Mouse (Mus musculus) liver, embryonic 16.5 days (tissue): Measurements from ENCODE around the gene Dnah5. TPM values are rescaled to one million over a fixed set of nuclear protein-coding genes. Genes with fewer than 3 reads are reported as not detected.
A peak's percentile ranks its signal among the peaks of the same experiment; 100 is the strongest.

Experiments used
- ATAC-seq: fragments of 200-750 bp; cut with Nextera tagmentation; 2 replicates; pipeline ENCODE4 v1.8.0; 2017; ENCODE audit warnings: low read depth, mild to moderate bottlenecking, moderate number of reproducible peaks, moderate library complexity
- H3K27ac ChIP-seq: fragments of 300-500 bp; sonication (generic); 2 replicates; pipeline ENCODE4 v1.5.1; 2014; ENCODE audit warnings: mild to moderate bottlenecking, low read length
- H3K27me3 ChIP-seq: fragments of 300-500 bp; sonication (generic); 2 replicates; pipeline ENCODE4 v1.6.1; 2014; ENCODE audit warnings: low read depth, low read length, mixed read lengths; ENCODE audit not compliant: control insufficient read depth, insufficient read depth
- H3K36me3 ChIP-seq: fragments of 300-500 bp; sonication (generic); 2 replicates; pipeline ENCODE4 v1.6.1; 2014; ENCODE audit warnings: mild to moderate bottlenecking; ENCODE audit not compliant: control insufficient read depth, insufficient read depth
- H3K4me1 ChIP-seq: fragments of 300-500 bp; sonication (generic); 2 replicates; pipeline ENCODE4 v1.6.1; 2014; ENCODE audit warnings: low read depth, low read length, mixed read lengths; ENCODE audit not compliant: control insufficient read depth
- H3K4me2 ChIP-seq: fragments of 300-500 bp; sonication (generic); 2 replicates; pipeline ENCODE4 v1.6.1; 2014; ENCODE audit warnings: low read depth, low read length, mixed read lengths
- H3K4me3 ChIP-seq: fragments of 300-500 bp; sonication (generic); 2 replicates; pipeline ENCODE4 v1.5.1; 2014; ENCODE audit warnings: low read depth, mild to moderate bottlenecking, low read length
- H3K9ac ChIP-seq: fragments of 300-500 bp; sonication (generic); 2 replicates; pipeline ENCODE4 v1.6.1; 2014; ENCODE audit warnings: low read depth, low read length
- H3K9me3 ChIP-seq: fragments of 300-500 bp; sonication (generic); replicated peaks from 2 replicates; pipeline ENCODE4 v1.6.1; 2016; ENCODE audit warnings: low read length; ENCODE audit not compliant: control insufficient read depth
- whole genome bisulfite sequencing: fragments of 180-500 bp; shearing (Covaris S2); extraction: QIAGEN DNeasy Blood & Tissue Kit; methylation state at CpG from one replicate; pipeline ENCODE4 v1.1.7; 2014; ENCODE audit not compliant: insufficient replicate concordance; 5-methylcytosine and 5-hydroxymethylcytosine counted together
- polyA plus RNA-seq: library from polyadenylated mRNA; unstranded; fragments of >200 nt; fragmentation: Nextera tagmentation; extraction: Ambion mirVana; gene quantifications from 2 replicates; pipeline ENCODE4 v1.2.1, GENCODE M21; 2015

Dnah5 gene
- polyA plus RNA-seq, 1 experiment from 2014 or later: not detected

DNA sequence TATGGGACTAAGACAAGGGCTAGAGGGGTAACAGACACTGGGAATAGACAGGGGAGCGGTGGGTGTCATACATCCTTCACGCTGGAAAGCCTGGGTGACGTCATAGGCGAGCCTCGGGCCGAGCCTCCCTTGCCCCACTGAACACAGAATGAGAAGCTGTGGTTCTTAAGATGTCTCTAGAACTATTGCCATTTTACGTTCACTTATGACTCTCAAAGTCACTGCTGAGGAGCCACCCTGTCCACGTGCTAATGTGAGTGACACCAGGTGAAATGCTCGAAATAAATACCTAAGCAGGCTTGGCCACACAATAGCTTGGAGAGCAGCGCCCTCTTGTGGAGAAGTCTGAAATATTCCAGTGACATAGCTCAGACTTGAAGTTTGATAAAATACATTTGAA, 21.7 kb upstream of the Dnah5 start:
- no peaks in the 10 kb centered on the region for H3K27me3 ChIP-seq
- peak overlapping the region; percentile 54 for H3K4me2 ChIP-seq
- no peak overlapping the region for H3K27ac ChIP-seq
- no peaks in the 10 kb centered on the region for H3K4me1 ChIP-seq
- 0 out of 2 replicates have a peak, but pooled peaks have one; percentile 11 for ATAC-seq
- no peaks in the 10 kb centered on the region for H3K9me3 ChIP-seq
- H3K36me3 ChIP-seq: no peaks in the 10 kb centered on the region
- 12% methylated on average over 10 of the region's 10 CpGs for WGBS
- peak overlapping the region; percentile 20; the same call in 1 of the 2 replicates for H3K4me3 ChIP-seq
- H3K9ac ChIP-seq: no peak overlapping the region

- H3K4me2 ChIP-seq: no peak overlapping the region
- 42% methylated on average over 3 of the region's 3 CpGs for WGBS
- no peaks in the 10 kb centered on the region for H3K36me3 ChIP-seq
- no peak overlapping the region for H3K9ac ChIP-seq
- H3K4me1 ChIP-seq: no peaks in the 10 kb centered on the region
- H3K4me3 ChIP-seq: no peak overlapping the region
- H3K27me3 ChIP-seq: no peaks in the 10 kb centered on the region
- H3K9me3 ChIP-seq: no peaks in the 10 kb centered on the region
- H3K27ac ChIP-seq: no peak overlapping the region
- no peak for ATAC-seq
These were observed 21.0 kb upstream of the Dnah5 start for GRCm38 (mm10) chr15:28182567-28182966.

DNA sequence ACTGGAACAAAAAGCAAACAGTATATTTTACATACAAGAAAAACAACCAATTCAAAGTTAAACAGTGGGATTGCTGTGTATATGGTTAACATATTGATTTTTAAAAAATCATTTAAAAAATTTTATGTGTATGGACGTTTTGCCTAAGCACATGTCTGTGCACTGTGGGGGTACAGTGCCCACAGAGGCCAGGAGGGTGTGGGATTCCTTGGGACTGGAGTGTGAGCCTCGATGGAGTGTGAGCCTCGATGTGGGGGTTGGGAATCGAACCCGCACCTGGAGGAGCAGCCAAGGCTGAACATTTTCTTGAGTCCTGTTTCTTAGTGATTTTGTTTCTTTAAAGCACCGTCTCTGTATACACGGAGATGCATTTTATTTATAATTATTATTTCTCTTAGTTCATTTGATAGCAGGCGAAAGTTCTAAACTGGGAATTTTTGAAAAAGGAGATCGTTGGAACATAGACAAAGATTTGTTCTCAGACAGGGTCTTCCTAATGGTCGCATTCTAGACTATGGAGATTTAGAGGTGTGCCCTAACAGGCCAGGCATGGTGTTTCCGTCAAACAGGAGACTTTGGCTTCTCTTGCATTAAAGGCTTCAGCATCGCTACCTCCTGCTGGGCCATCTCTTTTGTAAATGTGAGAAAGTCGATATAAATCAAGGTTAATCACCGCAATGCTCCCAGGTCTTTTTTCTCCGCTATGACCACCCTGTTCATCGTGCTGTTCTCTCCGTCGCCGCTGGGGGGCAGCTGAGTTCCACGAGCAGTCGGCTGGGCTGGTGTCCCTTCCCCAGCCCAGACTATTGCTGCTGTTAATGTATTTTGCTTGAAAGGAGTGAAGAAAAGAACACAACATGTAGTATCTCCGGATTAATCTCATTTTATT, 15.8 kb upstream of the Dnah5 start:
- Histone ChIP-seq H3K4me3 (no peak overlapping the region), H3K9me3 (no peaks in the 10 kb centered on the region), H3K36me3 (no peaks in the 10 kb centered on the region), H3K9ac (no peak overlapping the region), H3K4me1 (no peaks in the 10 kb centered on the region), H3K4me2 (no peak overlapping the region), H3K27ac (no peak overlapping the region), H3K27me3 (no peaks in the 10 kb centered on the region)
- WGBS: 18% methylated on average over 22 of the region's 22 CpGs
- no peak for ATAC-seq

GRCm38 (mm10) chr15:28188361-28189011, 15.1 kb upstream of the Dnah5 start:
- Histone ChIP-seq H3K27me3 (no peaks in the 10 kb centered on the region), H3K36me3 (no peaks in the 10 kb centered on the region), H3K9me3 (no peaks in the 10 kb centered on the region), H3K9ac (no peak overlapping the region), H3K4me1 (no peaks in the 10 kb centered on the region), H3K27ac (no peak overlapping the region), H3K4me2 (no peak overlapping the region), H3K4me3 (no peak overlapping the region)
- WGBS: 56% methylated on average over 11 of the region's 11 CpGs
- ATAC-seq: no peak

DNA sequence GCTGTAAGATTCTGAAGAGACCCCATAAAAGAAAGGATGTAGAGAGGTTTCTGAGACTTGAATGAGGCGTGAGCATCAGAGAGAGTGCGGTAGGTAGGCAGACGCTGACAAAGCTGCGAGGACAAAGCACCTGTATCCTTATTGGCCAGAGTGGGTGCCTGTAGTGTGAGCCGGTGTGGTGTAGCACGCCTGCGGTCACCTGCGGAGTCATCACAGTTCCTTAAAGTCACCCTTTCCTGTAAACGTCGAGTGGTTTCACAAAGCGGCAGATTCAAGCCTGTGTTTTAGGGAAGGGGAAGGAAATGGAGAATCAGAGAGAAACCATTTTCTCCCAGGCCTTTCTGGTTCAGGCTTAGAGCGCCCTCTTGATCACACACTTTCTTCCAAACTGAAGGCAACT, 13.9 kb upstream of the Dnah5 start:
- ATAC-seq: no peak
- Histone ChIP-seq H3K27me3 (no peaks in the 10 kb centered on the region), H3K4me2 (no peak overlapping the region), H3K9me3 (no peaks in the 10 kb centered on the region), H3K9ac (no peak overlapping the region), H3K4me1 (no peaks in the 10 kb centered on the region), H3K36me3 (no peaks in the 10 kb centered on the region), H3K27ac (no peak overlapping the region), H3K4me3 (no peak overlapping the region)
- 13% methylated on average over 12 of the region's 12 CpGs for WGBS

GRCm38 (mm10) chr15:28198609-28199008, 4.9 kb upstream of the Dnah5 start:
- Histone ChIP-seq H3K36me3 (no peaks in the 10 kb centered on the region), H3K27ac (no peak overlapping the region), H3K27me3 (no peaks in the 10 kb centered on the region), H3K4me3 (no peak overlapping the region), H3K9ac (no peak overlapping the region), H3K9me3 (no peaks in the 10 kb centered on the region), H3K4me2 (no peak overlapping the region), H3K4me1 (no peaks in the 10 kb centered on the region)
- no peak for ATAC-seq
- WGBS: 42% methylated on average over 4 of the region's 4 CpGs

DNA sequence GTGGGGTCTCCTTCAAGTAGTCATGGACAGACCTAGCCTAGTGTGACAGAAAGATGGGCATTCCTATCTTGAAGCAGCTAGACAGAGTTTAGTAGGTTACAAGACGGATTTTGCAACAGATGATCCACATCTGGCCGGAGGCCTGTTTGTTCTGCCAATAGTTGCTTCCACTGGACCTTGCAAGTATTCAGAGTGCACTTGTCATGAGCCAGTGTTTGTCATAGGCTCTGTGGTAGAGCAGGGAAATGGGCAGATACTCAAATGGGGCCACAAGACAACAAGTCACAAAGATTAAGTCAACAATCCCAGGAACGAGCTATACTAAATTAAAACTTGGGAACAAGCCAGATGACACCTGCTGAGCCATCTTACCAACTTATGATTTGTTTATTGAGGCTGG, 1.1 kb downstream of the Dnah5 start:
- Histone ChIP-seq H3K4me3 (no peak overlapping the region), H3K9me3 (no peaks in the 10 kb centered on the region), H3K4me2 (no peak overlapping the region), H3K27me3 (no peaks in the 10 kb centered on the region), H3K27ac (no peak overlapping the region), H3K9ac (no peak overlapping the region), H3K4me1 (no peaks in the 10 kb centered on the region), H3K36me3 (no peaks in the 10 kb centered on the region)
- WGBS: 46% methylated on average over 3 of the region's 3 CpGs
- no peak for ATAC-seq

GRCm38 (mm10) chr15:28207545-28207944, 4.0 kb downstream of the Dnah5 start:
- no peak overlapping the region for H3K27ac ChIP-seq
- no peak overlapping the region for H3K4me3 ChIP-seq
- no peaks in the 10 kb centered on the region for H3K36me3 ChIP-seq
- 27% methylated on average over 2 of the region's 2 CpGs for WGBS
- no peaks in the 10 kb centered on the region for H3K4me1 ChIP-seq
- H3K9ac ChIP-seq: no peak overlapping the region
- H3K4me2 ChIP-seq: no peak overlapping the region
- H3K9me3 ChIP-seq: no peaks in the 10 kb centered on the region
- H3K27me3 ChIP-seq: no peaks in the 10 kb centered on the region
- no peak for ATAC-seq

DNA sequence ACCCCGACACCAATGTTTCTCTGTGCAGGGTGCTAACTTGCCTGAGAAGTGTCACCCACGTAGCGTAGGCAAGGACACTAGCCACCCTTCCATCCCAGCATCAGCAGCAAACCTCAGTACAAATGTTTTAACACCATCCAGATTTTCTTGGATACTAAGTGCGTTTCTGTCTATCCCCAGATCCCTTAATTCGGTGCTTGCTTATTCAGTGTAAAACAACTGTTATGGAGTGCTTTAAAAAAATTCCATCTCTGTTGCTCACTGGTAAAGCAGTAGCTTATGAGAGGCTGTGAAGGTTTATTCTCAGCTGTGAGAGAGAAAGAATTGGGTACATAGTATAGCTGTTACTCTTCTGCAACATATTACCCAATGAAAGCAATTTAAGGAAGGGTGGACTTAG, 9.5 kb downstream of the Dnah5 start:
- no peak overlapping the region for H3K27ac ChIP-seq
- H3K9ac ChIP-seq: no peak overlapping the region
- WGBS: 63% methylated on average over 5 of the region's 5 CpGs
- H3K36me3 ChIP-seq: no peaks in the 10 kb centered on the region
- no peaks in the 10 kb centered on the region for H3K9me3 ChIP-seq
- H3K4me2 ChIP-seq: no peak overlapping the region
- H3K4me1 ChIP-seq: no peaks in the 10 kb centered on the region
- ATAC-seq: no peak
- no peaks in the 10 kb centered on the region for H3K27me3 ChIP-seq
- no peak overlapping the region for H3K4me3 ChIP-seq
